ENCODE assay signal across 12 mouse cellular contexts in the genomic region with DNA sequence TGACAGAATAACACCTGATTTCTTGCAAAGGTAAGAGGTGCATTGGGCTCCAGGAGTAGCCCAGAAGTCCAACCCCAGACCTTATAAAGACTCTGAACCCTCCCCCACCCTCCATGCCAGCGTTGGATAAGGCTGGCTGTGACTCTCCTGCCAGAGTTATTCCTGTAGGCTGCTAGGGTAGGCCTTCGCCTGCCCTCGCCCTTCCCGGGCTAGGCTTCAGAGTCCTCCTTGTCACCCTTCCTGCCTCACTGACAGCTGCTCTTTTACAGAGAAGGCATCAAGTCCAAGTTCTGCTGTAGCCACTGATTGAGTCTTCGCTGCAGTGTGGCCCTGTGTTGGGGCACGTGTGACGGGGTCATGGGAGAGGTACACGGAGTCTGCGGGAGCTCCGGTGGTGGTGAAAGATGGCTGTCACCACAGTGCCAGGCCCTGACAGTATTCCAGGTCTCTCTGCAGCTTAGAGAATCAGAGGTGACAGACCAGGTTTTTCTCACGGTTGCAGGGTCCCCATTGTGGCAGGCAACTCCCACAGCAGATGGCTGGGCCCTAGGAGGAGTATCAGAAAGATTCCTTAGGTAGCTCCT. TPM values are rescaled to one million over a fixed set of nuclear protein-coding genes. Genes with fewer than 3 reads are reported as not detected.
DNase-seq lines count a peak whose midpoint lies in the region; ATAC-seq lines count a peak whose summit lies in the region.
"Had no signal": no experiment of that assay in that cellular context is flagged by ENCODE, and none has a peak within 500 bp of the region (broad histone marks: within the 10 kb centered on the region; RNA-seq: fewer than 3 reads in every experiment).

No protein-coding gene starts in this region.

- no peaks in the 10 kb centered on the region for H3K27me3 ChIP-seq in forebrain, embryonic 12.5 days
- H3K27me3 ChIP-seq in forebrain, embryonic 11.5 days (ENCODE audit: control insufficient read depth, insufficient read depth, low read length): no peaks in the 10 kb centered on the region
- no peaks in the 10 kb centered on the region for H3K27me3 ChIP-seq in neural tube, embryonic 13.5 days
- H3K27me3 ChIP-seq: limb, embryonic 12.5 days; lung, embryonic 15.5 days had no signal

- no peak for DNase-seq in forebrain, embryonic 11.5 days (ENCODE audit: low spot score)
- DNase-seq in neural tube, embryonic 10.5 days (ENCODE audit: extremely low spot score, low spot score): no peak
- DNase-seq in heart, postnatal 4 days: peak; percentile 22
- peak; percentile 49 for DNase-seq in skeletal muscle tissue, adult 2 months (ENCODE audit: low read depth, low spot score)
- DNase-seq in layer of hippocampus, postnatal 10 days (ENCODE audit: low spot score in 2 of 2): no peak
- DNase-seq: kidney, adult 2 months had no signal

- no peaks in the 10 kb centered on the region for H3K9me3 ChIP-seq in forebrain, embryonic 12.5 days
- no peaks in the 10 kb centered on the region for H3K9me3 ChIP-seq in forebrain, embryonic 11.5 days (ENCODE audit: control insufficient read depth, low read length)
- no peaks in the 10 kb centered on the region for H3K9me3 ChIP-seq in neural tube, embryonic 13.5 days
- H3K9me3 ChIP-seq: limb, embryonic 12.5 days; lung, embryonic 15.5 days had no signal

- no peak for ATAC-seq in forebrain, embryonic 12.5 days (ENCODE audit: low FRiP score)
- no peak for ATAC-seq in forebrain, embryonic 11.5 days (replicated peaks; ENCODE audit: low FRiP score)
- ATAC-seq in neural tube, embryonic 13.5 days (ENCODE audit: low read depth): no peak
- no peak for ATAC-seq in activated CD4-positive, CD25-positive, alpha-beta regulatory T cell, adult 4 months

- H3K4me1 ChIP-seq in forebrain, embryonic 12.5 days: peaks cover 6% of the 10 kb centered on the region; the same call in 1 of the 2 replicates
- H3K4me1 ChIP-seq in forebrain, embryonic 11.5 days (replicated peaks; ENCODE audit: control insufficient read depth, insufficient read depth, low read length): no peaks in the 10 kb centered on the region
- no peaks in the 10 kb centered on the region for H3K4me1 ChIP-seq in neural tube, embryonic 13.5 days (replicated peaks)
- H3K4me1 ChIP-seq: limb, embryonic 12.5 days; lung, embryonic 15.5 days had no signal

- peak overlapping the region; percentile 17; the same call in 1 of the 2 replicates for H3K9ac ChIP-seq in forebrain, embryonic 12.5 days
- no peak overlapping the region for H3K9ac ChIP-seq in forebrain, embryonic 11.5 days (ENCODE audit: low read length)
- 0 out of 2 replicates have a peak overlapping the region, but pooled peaks have one; percentile 17 for H3K9ac ChIP-seq in neural tube, embryonic 13.5 days
- H3K9ac ChIP-seq: limb, embryonic 12.5 days; lung, embryonic 15.5 days had no signal

- H3K4me3 ChIP-seq in forebrain, embryonic 12.5 days (replicated peaks): no peak overlapping the region
- H3K4me3 ChIP-seq in forebrain, embryonic 11.5 days (ENCODE audit: low read depth, low read length): no peak overlapping the region
- H3K4me3 ChIP-seq in neural tube, embryonic 13.5 days: no peak overlapping the region
- H3K4me3 ChIP-seq: limb, embryonic 12.5 days; lung, embryonic 15.5 days had no signal

- H3K36me3 ChIP-seq in forebrain, embryonic 12.5 days (replicated peaks): peaks cover 52% of the 10 kb centered on the region
- peaks cover 2% of the 10 kb centered on the region; the same call in 1 of the 2 replicates for H3K36me3 ChIP-seq in forebrain, embryonic 11.5 days (ENCODE audit: control insufficient read depth, insufficient read depth, low read length)
- H3K36me3 ChIP-seq in neural tube, embryonic 13.5 days: peaks cover 63% of the 10 kb centered on the region

- peak overlapping the region; percentile 63 for H3K27ac ChIP-seq in forebrain, embryonic 12.5 days
- no peak overlapping the region for H3K27ac ChIP-seq in forebrain, embryonic 11.5 days (ENCODE audit: low read depth, low read length)
- H3K27ac ChIP-seq in neural tube, embryonic 13.5 days (replicated peaks): 0 out of 2 replicates have a peak overlapping the region, but pooled peaks have one; percentile 42
- H3K27ac ChIP-seq: limb, embryonic 12.5 days; lung, embryonic 15.5 days; stomach, postnatal 0 days had no signal

- no peak overlapping the region for H3K4me2 ChIP-seq in forebrain, embryonic 12.5 days
- no peak overlapping the region for H3K4me2 ChIP-seq in forebrain, embryonic 11.5 days (ENCODE audit: low read depth, low read length, severe bottlenecking)
- no peak overlapping the region for H3K4me2 ChIP-seq in neural tube, embryonic 13.5 days
- H3K4me2 ChIP-seq: limb, embryonic 12.5 days; lung, embryonic 15.5 days had no signal

- WGBS in forebrain, embryonic 12.5 days: 77% methylated on average over 11 of the region's 11 CpGs
- 80% methylated on average over 11 of the region's 11 CpGs for WGBS in forebrain, embryonic 11.5 days
- 82% methylated on average over 11 of the region's 11 CpGs for WGBS in neural tube, embryonic 13.5 days

RNA-seq across cellular contexts. Expression of gene Ip6k2, which starts 34.9 kb away (rescaled TPM):
- 124 and 140 TPM in 2 replicates for polyA plus RNA-seq in forebrain, embryonic 12.5 days (2016; fragmentation: Nextera tagmentation; extraction: Ambion mirVana)
- polyA plus RNA-seq in forebrain, embryonic 11.5 days (2014; fragmentation: Nextera tagmentation; extraction: Ambion mirVana): 96.6 and 108 TPM in 2 replicates
- polyA plus RNA-seq in neural tube, embryonic 13.5 days (2015; fragmentation: Nextera tagmentation; extraction: Ambion mirVana): 183 and 204 TPM in 2 replicates
- total RNA-seq in heart, postnatal 4 days (2021): 10 to 100 TPM; 43.7 to 48.5 TPM
- 10 to 100 TPM; 13.2 to 15.8 TPM for polyA plus RNA-seq in activated CD4-positive, CD25-positive, alpha-beta regulatory T cell, adult 4 months (2017; shearing (Covaris generic))
- total RNA-seq in layer of hippocampus, postnatal 10 days (2021): 100 to 1,000 TPM; 180 to 190 TPM

RNA-seq across cellular contexts. Expression of gene Nckipsd, which starts 59.5 kb away (rescaled TPM):
- 14.3 and 17.3 TPM in 2 replicates for polyA plus RNA-seq in forebrain, embryonic 12.5 days (2016; fragmentation: Nextera tagmentation; extraction: Ambion mirVana)
- 14.4 and 22.0 TPM in 2 replicates for polyA plus RNA-seq in forebrain, embryonic 11.5 days (2014; fragmentation: Nextera tagmentation; extraction: Ambion mirVana)
- 20.7 and 23.9 TPM in 2 replicates for polyA plus RNA-seq in neural tube, embryonic 13.5 days (2015; fragmentation: Nextera tagmentation; extraction: Ambion mirVana)
- 1 to 10 TPM; 8.1 to 8.2 TPM for total RNA-seq in heart, postnatal 4 days (2021)
- polyA plus RNA-seq in activated CD4-positive, CD25-positive, alpha-beta regulatory T cell, adult 4 months (2017; shearing (Covaris generic)): 1 to 10 TPM; 3.9 to 7.3 TPM
- total RNA-seq in layer of hippocampus, postnatal 10 days (2021): 10 to 100 TPM; 40.7 to 43.4 TPM

RNA-seq across cellular contexts. Expression of gene Prkar2a, which starts 59.6 kb away (rescaled TPM):
- 55.8 and 56.9 TPM in 2 replicates for polyA plus RNA-seq in forebrain, embryonic 12.5 days (2016; fragmentation: Nextera tagmentation; extraction: Ambion mirVana)
- 54.1 and 56.8 TPM in 2 replicates for polyA plus RNA-seq in forebrain, embryonic 11.5 days (2014; fragmentation: Nextera tagmentation; extraction: Ambion mirVana)
- 56.1 and 57.6 TPM in 2 replicates for polyA plus RNA-seq in neural tube, embryonic 13.5 days (2015; fragmentation: Nextera tagmentation; extraction: Ambion mirVana)
- 10 to 100 TPM; 74.0 to 79.7 TPM for total RNA-seq in heart, postnatal 4 days (2021)
- 1 to 10 TPM; 4.0 to 5.4 TPM for polyA plus RNA-seq in activated CD4-positive, CD25-positive, alpha-beta regulatory T cell, adult 4 months (2017; shearing (Covaris generic))
- total RNA-seq in layer of hippocampus, postnatal 10 days (2021): 10 to 100 TPM; 54.9 to 60.6 TPM

Comparison
In these comparisons a context has a peak if more than half of its experiments do, and no peak if none do; other contexts are left out.
1. DNase-seq: peak in heart, postnatal 4 days (single experiment) and skeletal muscle tissue, adult 2 months (single experiment); none in forebrain, embryonic 11.5 days (single experiment), neural tube, embryonic 10.5 days (single experiment) and layer of hippocampus, postnatal 10 days (0 of 2).